Mouse (Mus musculus): ENCODE results near the gene Fam216b.

GRCm38 (mm10) chr14:78048674-78049073, 40.1 kb downstream of the Fam216b start:
- TF ChIP-seq CTCF (IDR thresholded peaks at IDR 0.05; ENCODE audit: control insufficient read depth, insufficient read depth, low read length) = no peak
- TF ChIP-seq POLR2A (IDR thresholded peaks at IDR 0.05; ENCODE audit: borderline replicate concordance, control insufficient read depth, low read depth, low read length) = no peak
